Mouse (Mus musculus): ENCODE data around the gene Slirp.

GRCm38 (mm10) chr12:87449456-87449855, 5.8 kb downstream of the Slirp start:
- TF ChIP-seq CTCF (IDR thresholded peaks at IDR 0.05; ENCODE audit: borderline replicate concordance, extremely low read depth, insufficient read depth, insufficient read length) (no peak), POLR2A (IDR thresholded peaks at IDR 0.05; ENCODE audit: borderline replicate concordance, extremely low read depth, insufficient read depth, insufficient read length, poor library complexity, severe bottlenecking) (no peak)
